Mouse (Mus musculus) v-Abl transformed pro-B cells (cell line): ENCODE data around the gene Gm17577.
"Not testable (repeated sequence)": the region's sequence is repeated elsewhere in the genome, so short reads cannot be mapped to it uniquely, and the experiment has no call there.

Experiments
- in situ Hi-C, 2 experiments: fragments of 400-800 bp; cut with MboI; formaldehyde crosslinking; loops; one replicate each; pipeline ENCODE4 v1.15.1; 2025; ENCODE audit not compliant: unreplicated experiment in 2 of 2

Gm17577 gene

DNA sequence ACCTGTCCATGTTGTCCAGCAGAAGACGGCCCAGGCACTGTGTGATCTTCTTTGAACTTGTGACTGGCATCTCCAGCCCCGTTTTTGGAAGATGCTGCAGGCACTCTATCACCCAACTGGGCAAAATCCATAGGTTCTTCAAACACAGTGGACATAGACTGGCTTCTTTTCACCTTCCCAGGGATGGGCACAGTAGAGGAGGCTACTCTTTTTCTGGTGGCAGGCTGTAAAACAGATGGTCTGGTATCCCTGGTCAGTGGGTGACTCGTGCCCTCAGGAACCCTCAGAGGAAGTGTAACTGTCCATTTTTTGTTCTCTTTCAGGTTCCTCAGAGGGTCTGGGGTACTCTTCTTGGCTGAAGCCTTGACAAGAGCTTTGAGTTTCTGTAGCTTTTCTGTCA is at the start of gene Gm17577:
Gene Gm17577, minus strand, starts transcription at position 101 of the 400 bp plus-strand sequence.
- in situ Hi-C loops, result not testable (repeated sequence)

DNA sequence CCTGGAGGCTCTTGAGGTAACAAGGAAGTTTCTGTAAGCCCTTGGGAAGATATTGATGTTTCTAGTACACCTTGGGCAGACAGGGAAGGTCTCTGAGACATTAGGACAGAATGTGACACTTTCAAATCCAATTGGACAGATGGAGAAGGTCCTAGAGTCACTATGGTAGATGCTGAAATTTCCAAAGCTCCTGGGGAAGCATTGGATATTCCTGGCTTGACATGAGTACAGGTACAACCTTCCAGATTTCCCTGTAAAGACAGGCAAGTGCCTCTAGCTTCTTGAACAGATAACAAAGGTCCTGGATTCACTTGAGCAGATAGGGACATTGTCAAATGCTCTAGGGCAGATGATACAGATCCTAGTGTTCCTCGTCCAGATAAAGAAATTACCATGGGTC is 24.3 kb downstream of the Gm17577 start, which contains the start of gene Srsx:
Gene Srsx, minus strand, starts transcription at position 101 of the 400 bp plus-strand sequence.
- in situ Hi-C loops, result not testable (repeated sequence)
